Mouse (Mus musculus) cerebellum, adult 2 months (tissue): ENCODE measurements around the gene Tmem135.

Experiments used
- CTCF ChIP-seq: fragments of 200-500 bp; IDR thresholded peaks from 2 replicates; pipeline ENCODE4 v1.5.1; 2011; ENCODE audit warnings: low read depth, mild to moderate bottlenecking, control low read depth, low read length, moderate library complexity, borderline replicate concordance; ENCODE audit not compliant: insufficient read depth
- POLR2A ChIP-seq: fragments of 200-500 bp; IDR thresholded peaks from 2 replicates; pipeline ENCODE4 v1.6.1; 2011; ENCODE audit warnings: low read length, control low read depth, borderline replicate concordance; ENCODE audit not compliant: insufficient read depth

DNA sequence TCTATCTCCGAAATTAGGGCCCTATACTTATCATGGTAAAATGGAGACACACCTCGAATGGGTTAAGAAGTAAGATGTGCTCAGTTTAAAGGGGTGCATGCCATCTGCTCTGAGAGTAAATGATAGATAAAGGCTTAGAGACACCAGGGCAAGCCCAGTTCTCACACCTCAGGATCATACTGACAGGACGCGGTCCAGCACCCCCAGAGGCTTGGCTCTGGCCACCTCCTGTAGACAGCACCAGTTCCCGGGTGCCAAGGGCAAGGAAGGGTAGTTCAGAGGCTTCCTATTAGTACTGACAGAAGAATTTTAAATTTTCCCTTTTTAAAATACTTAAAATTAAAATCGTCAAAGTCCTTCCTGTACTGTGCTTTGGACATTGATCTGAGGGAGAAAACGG lies 121.4 kb downstream of the Tmem135 start:
- TF ChIP-seq CTCF (no peak), POLR2A (no peak)
